Mouse (Mus musculus): ENCODE results near the gene Ankrd16. TPM values are rescaled to one million over a fixed set of nuclear protein-coding genes. Genes with fewer than 3 reads are reported as not detected.

The Ankrd16 gene
- polyA plus RNA-seq (2014; fragmentation: Illumina TruSeq; extraction: RNeasy Lipid Tissue Mini Kit (QIAGEN cat#74804); ENCODE audit: low read depth, low replicate concordance) = 13.8 TPM

DNA sequence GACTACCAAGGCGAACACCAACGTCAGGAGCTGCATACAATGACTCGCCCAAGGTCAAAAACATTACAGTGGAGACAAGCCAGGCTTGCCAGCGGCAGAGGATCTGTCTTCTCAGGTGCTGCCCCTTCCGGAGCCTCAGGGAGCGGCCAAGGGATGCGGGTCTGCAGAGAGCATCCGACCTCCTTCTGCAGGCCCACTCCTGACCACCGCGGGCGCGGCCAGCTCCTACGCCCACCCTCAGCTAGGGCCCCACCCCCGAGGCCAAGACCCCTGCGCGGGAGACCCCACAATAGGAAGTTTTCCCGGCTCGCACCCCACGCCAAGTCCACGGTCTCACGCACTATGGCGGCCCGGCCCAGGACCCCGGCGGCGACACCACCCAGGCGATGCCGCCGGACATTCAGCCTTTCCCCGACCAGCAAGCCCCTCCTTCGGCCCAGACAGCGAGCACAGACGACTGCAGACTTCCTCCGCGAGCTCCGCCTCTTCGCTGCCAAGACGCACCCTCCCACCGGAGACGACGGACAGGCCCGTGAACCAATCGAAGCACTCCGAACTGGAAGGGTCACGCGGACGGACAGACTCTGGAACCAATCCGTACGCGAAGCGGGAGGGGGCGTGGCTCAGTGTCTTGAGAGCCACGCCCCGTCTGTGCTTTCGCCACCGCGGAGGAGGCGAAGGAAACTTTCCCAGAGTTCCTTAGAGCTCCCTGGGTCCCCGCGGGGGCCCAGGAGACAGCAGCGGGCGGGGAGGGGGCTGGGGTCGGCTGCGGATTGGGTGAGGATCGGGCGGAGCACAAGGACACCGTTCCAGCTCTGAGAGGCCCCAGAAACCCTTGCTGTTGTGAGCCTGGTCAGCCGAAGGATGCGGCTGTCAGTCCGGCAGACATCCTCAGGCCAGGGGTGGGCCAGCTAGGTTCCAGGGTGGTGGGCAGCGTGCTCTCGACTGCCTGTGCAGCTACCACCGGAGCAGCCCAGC lies at the start of gene Ankrd16, which contains the start of gene Fbh1:
TSS of gene Ankrd16 (plus strand) at position 786 of the 978 bp plus-strand sequence.
TSS of gene Fbh1 (minus strand) at position 492 of the 978 bp plus-strand sequence.

Other genes with a start within 250 kb of the Ankrd16 start
- 40.2 TPM for gene Pfkfb3, start 223.8 kb upstream of the Ankrd16 start, polyA plus RNA-seq (2014; fragmentation: Illumina TruSeq; extraction: RNeasy Lipid Tissue Mini Kit (QIAGEN cat#74804); ENCODE audit: low read depth, low replicate concordance)
- 209 TPM for gene Rbm17, start 173.7 kb upstream of the Ankrd16 start, polyA plus RNA-seq (2014; fragmentation: Illumina TruSeq; extraction: RNeasy Lipid Tissue Mini Kit (QIAGEN cat#74804); ENCODE audit: low read depth, low replicate concordance)
- gene Gm17490, start 151.6 kb upstream of the Ankrd16 start, polyA plus RNA-seq (2014; fragmentation: Illumina TruSeq; extraction: RNeasy Lipid Tissue Mini Kit (QIAGEN cat#74804); ENCODE audit: low read depth, low replicate concordance) = not detected
- gene Il2ra, start 135.1 kb upstream of the Ankrd16 start, polyA plus RNA-seq (2014; fragmentation: Illumina TruSeq; extraction: RNeasy Lipid Tissue Mini Kit (QIAGEN cat#74804); ENCODE audit: low read depth, low replicate concordance) = 1.0 TPM
- gene Il15ra, start 72.6 kb upstream of the Ankrd16 start, polyA plus RNA-seq (2014; fragmentation: Illumina TruSeq; extraction: RNeasy Lipid Tissue Mini Kit (QIAGEN cat#74804); ENCODE audit: low read depth, low replicate concordance) = 9.6 TPM
- gene Fbh1, start 294 bp upstream of the Ankrd16 start, polyA plus RNA-seq (2014; fragmentation: Illumina TruSeq; extraction: RNeasy Lipid Tissue Mini Kit (QIAGEN cat#74804); ENCODE audit: low read depth, low replicate concordance) = 83.7 TPM